Mouse (Mus musculus) lung, embryonic 16.5 days (tissue): ENCODE results near the gene Aspscr1. TPM values are rescaled to one million over a fixed set of nuclear protein-coding genes. Genes with fewer than 3 reads are reported as not detected.

Experiments
- ATAC-seq: fragments of 200-750 bp; cut with Nextera tagmentation; 2 replicates; pipeline ENCODE4 v1.8.0; 2017; ENCODE audit warnings: low read depth, mild to moderate bottlenecking, moderate library complexity
- H3K27ac ChIP-seq: fragments of 300-500 bp; sonication (generic); 2 replicates; pipeline ENCODE4 v1.5.1; 2014; ENCODE audit warnings: mild to moderate bottlenecking, control low read depth, low read length
- H3K27me3 ChIP-seq: fragments of 300-500 bp; sonication (generic); 2 replicates; pipeline ENCODE4 v1.6.1; 2014; ENCODE audit warnings: low read depth, low read length, mixed read lengths; ENCODE audit not compliant: control insufficient read depth, insufficient read depth
- H3K36me3 ChIP-seq: fragments of 300-500 bp; sonication (generic); 2 replicates; pipeline ENCODE4 v1.6.1; 2014; ENCODE audit warnings: low read length; ENCODE audit not compliant: control insufficient read depth, insufficient read depth
- H3K4me1 ChIP-seq: fragments of 300-500 bp; sonication (generic); replicated peaks from 2 replicates; pipeline ENCODE4 v1.6.1; 2014; ENCODE audit warnings: low read length, mixed read lengths; ENCODE audit not compliant: control insufficient read depth, insufficient read depth
- H3K4me2 ChIP-seq: fragments of 300-500 bp; sonication (generic); 2 replicates; pipeline ENCODE4 v1.6.1; 2014; ENCODE audit warnings: low read depth, low read length, control low read depth
- H3K4me3 ChIP-seq: fragments of 300-500 bp; sonication (generic); 2 replicates; pipeline ENCODE4 v1.5.1; 2014; ENCODE audit warnings: mild to moderate bottlenecking, low read length, control low read depth
- H3K9ac ChIP-seq: fragments of 300-500 bp; sonication (generic); 2 replicates; pipeline ENCODE4 v1.6.1; 2014; ENCODE audit warnings: low read length, control low read depth
- H3K9me3 ChIP-seq: fragments of 300-500 bp; sonication (generic); 2 replicates; pipeline ENCODE4 v1.6.1; 2016; ENCODE audit warnings: low read length; ENCODE audit not compliant: control insufficient read depth
- WGBS: fragments of 180-500 bp; shearing (Covaris S2); extraction: QIAGEN DNeasy Blood & Tissue Kit; methylation state at CpG from one replicate; pipeline ENCODE4 v1.1.7; 2014; 5-methylcytosine and 5-hydroxymethylcytosine counted together
- polyA plus RNA-seq: library from polyadenylated mRNA; unstranded; fragments of >200 nt; fragmentation: Nextera tagmentation; extraction: Ambion mirVana; gene quantifications from 2 replicates; pipeline ENCODE4 v1.2.1, GENCODE M21; 2015

Gene Aspscr1
- polyA plus RNA-seq, 1 experiment from 2014 or later: 127 TPM

GRCm38 (mm10) chr11:120707225-120707624 is 34.5 kb downstream of the Aspscr1 start:
- Histone ChIP-seq H3K27me3 (no peaks in the 10 kb centered on the region), H3K4me3 (no peak overlapping the region), H3K4me2 (no peak overlapping the region), H3K27ac (no peak overlapping the region), H3K4me1 (peaks cover 32% of the 10 kb centered on the region), H3K9me3 (no peaks in the 10 kb centered on the region), H3K36me3 (peaks cover 2% of the 10 kb centered on the region; the same call in 1 of the 2 replicates), H3K9ac (no peak overlapping the region)
- 18% methylated on average over 11 of the region's 12 CpGs for WGBS
- no peak for ATAC-seq

GRCm38 (mm10) chr11:120707969-120708368 is 35.2 kb downstream of the Aspscr1 start:
- peaks cover 39% of the 10 kb centered on the region for H3K4me1 ChIP-seq
- H3K9me3 ChIP-seq: no peaks in the 10 kb centered on the region
- no peak for ATAC-seq
- H3K4me3 ChIP-seq: no peak overlapping the region
- WGBS: 38% methylated on average over 5 of the region's 5 CpGs
- H3K27ac ChIP-seq: no peak overlapping the region
- no peak overlapping the region for H3K4me2 ChIP-seq
- H3K27me3 ChIP-seq: no peaks in the 10 kb centered on the region
- no peaks in the 10 kb centered on the region; the same call in 1 of the 2 replicates for H3K36me3 ChIP-seq
- H3K9ac ChIP-seq: no peak overlapping the region

- WGBS: 38% methylated on average over 2 of the region's 2 CpGs
- peaks cover 32% of the 10 kb centered on the region for H3K4me1 ChIP-seq
- no peaks in the 10 kb centered on the region; the same call in 1 of the 2 replicates for H3K36me3 ChIP-seq
- no peak for ATAC-seq
- H3K27me3 ChIP-seq: no peaks in the 10 kb centered on the region
- peak overlapping the region; percentile 13; the same call in 1 of the 2 replicates for H3K27ac ChIP-seq
- H3K9me3 ChIP-seq: no peaks in the 10 kb centered on the region
- no peak overlapping the region for H3K9ac ChIP-seq
- H3K4me2 ChIP-seq: no peak overlapping the region
- no peak overlapping the region for H3K4me3 ChIP-seq
These were observed 36.8 kb downstream of the Aspscr1 start for GRCm38 (mm10) chr11:120709551-120709950.

- no peak overlapping the region for H3K4me2 ChIP-seq
- no peaks in the 10 kb centered on the region; the same call in none of the 2 replicates for H3K36me3 ChIP-seq
- ATAC-seq: no peak
- no peaks in the 10 kb centered on the region for H3K27me3 ChIP-seq
- peaks cover 31% of the 10 kb centered on the region for H3K4me1 ChIP-seq
- WGBS: 72% methylated on average over 5 of the region's 5 CpGs
- H3K9me3 ChIP-seq: no peaks in the 10 kb centered on the region
- no peak overlapping the region for H3K9ac ChIP-seq
- H3K27ac ChIP-seq: no peak overlapping the region
- no peak overlapping the region for H3K4me3 ChIP-seq
These were observed 37.9 kb downstream of the Aspscr1 start for GRCm38 (mm10) chr11:120710672-120711071.

GRCm38 (mm10) chr11:120711980-120712604 is 39.3 kb downstream of the Aspscr1 start:
- H3K4me1 ChIP-seq: peaks cover 22% of the 10 kb centered on the region
- H3K36me3 ChIP-seq: peaks cover 5% of the 10 kb centered on the region
- ATAC-seq: no peak
- H3K9ac ChIP-seq: peak overlapping the region; percentile 66; the same call in 1 of the 2 replicates
- peak overlapping the region; percentile 97 for H3K4me2 ChIP-seq
- H3K27me3 ChIP-seq: no peaks in the 10 kb centered on the region
- no peak overlapping the region for H3K27ac ChIP-seq
- H3K4me3 ChIP-seq: peak overlapping the region; percentile 64; the same call in 1 of the 2 replicates
- 56% methylated on average over 8 of the region's 8 CpGs for WGBS
- H3K9me3 ChIP-seq: no peaks in the 10 kb centered on the region

GRCm38 (mm10) chr11:120712771-120713568 is 40.2 kb downstream of the Aspscr1 start:
- Histone ChIP-seq H3K4me3 (peak overlapping the region; percentile 64), H3K36me3 (peaks cover 11% of the 10 kb centered on the region), H3K27ac (peak overlapping the region; percentile 30), H3K4me2 (peak overlapping the region; percentile 97), H3K9ac (peak overlapping the region; percentile 66), H3K4me1 (peaks cover 16% of the 10 kb centered on the region), H3K27me3 (no peaks in the 10 kb centered on the region), H3K9me3 (no peaks in the 10 kb centered on the region)
- ATAC-seq: peak; percentile 26
- WGBS: under 1% methylated on average over 38 of the region's 38 CpGs

- peak within 1 kb of the TSS; percentile 97 for H3K4me2 ChIP-seq
- 1% methylated on average over 53 of the region's 53 CpGs for WGBS
- H3K4me3 ChIP-seq: peak within 1 kb of the TSS; percentile 64
- H3K36me3 ChIP-seq: peaks cover 15% of the 10 kb centered on the region
- ATAC-seq: peak; percentile 97
- peak within 1 kb of the TSS; percentile 79 for H3K9ac ChIP-seq
- peak within 1 kb of the TSS; percentile 50 for H3K27ac ChIP-seq
- H3K27me3 ChIP-seq: no peaks in the 10 kb centered on the region
- peaks cover 16% of the 10 kb centered on the region for H3K4me1 ChIP-seq
- no peaks in the 10 kb centered on the region for H3K9me3 ChIP-seq
These were observed 41.1 kb downstream of the Aspscr1 start, which contains the start of the genes Cenpx and Lrrc45 for GRCm38 (mm10) chr11:120713580-120714518. Gene Cenpx (minus strand): TSS chr11:120713738. Gene Lrrc45 (plus strand): TSS chr11:120713925.

- Histone ChIP-seq H3K27ac (no peak overlapping the region), H3K9ac (peak overlapping the region; percentile 79), H3K4me2 (peak overlapping the region; percentile 96), H3K9me3 (no peaks in the 10 kb centered on the region), H3K4me1 (peaks cover 16% of the 10 kb centered on the region), H3K27me3 (no peaks in the 10 kb centered on the region), H3K4me3 (peak overlapping the region; percentile 64), H3K36me3 (peaks cover 17% of the 10 kb centered on the region)
- 30% methylated on average over 10 of the region's 10 CpGs for WGBS
- ATAC-seq: no peak
These were observed 41.8 kb downstream of the Aspscr1 start for GRCm38 (mm10) chr11:120714546-120714945.
